Mouse (Mus musculus) erythroid progenitor cell, adult 5-6 weeks (primary cell): Measurements from ENCODE around the gene Evi5. TPM values are rescaled to one million over a fixed set of nuclear protein-coding genes. Genes with fewer than 3 reads are reported as not detected.

Experiments
- ATAC-seq: replicated peaks from 2 replicates; pipeline ENCODE4 v1.8.0; 2016; ENCODE audit warnings: moderate number of reproducible peaks, mild to moderate bottlenecking, moderate TSS enrichment, inconsistent platforms; ENCODE audit not compliant: poor library complexity, low FRiP score, severe bottlenecking
- total RNA-seq, 2 experiments: library from RNA; stranded (forward) in 1 of 2; stranded (reverse) in 1 of 2; fragments of 150-400 nt in 1 of 2; fragments of 186-747, 209-891 nt in 1 of 2; gene quantifications; 2 replicates each; pipeline versions ENCODE4 v1.2.3 to v1.2.4; 2015 to 2017; ENCODE audit warnings: low replicate concordance in 2 of 2

The Evi5 gene
- 287 and 323 TPM in 2 replicates for total RNA-seq (2015; ENCODE audit: low replicate concordance)
- total RNA-seq (2017; ENCODE audit: low replicate concordance), result 445 and 526 TPM in 2 replicates

GRCm38 (mm10) chr5:107874561-107875260, at the start of gene Evi5:
Gene Evi5, minus strand, starts transcription at chr5:107875107.
- ATAC-seq, result peak; percentile 88

GRCm38 (mm10) chr5:107924564-107924963, 49.7 kb upstream of the Evi5 start:
- no peak for ATAC-seq

GRCm38 (mm10) chr5:107922836-107923235, 47.9 kb upstream of the Evi5 start:
- ATAC-seq, result no peak

GRCm38 (mm10) chr5:107921400-107922252, 46.7 kb upstream of the Evi5 start:
- peak; percentile 87 for ATAC-seq

- ATAC-seq, result no peak
Observed at GRCm38 (mm10) chr5:107915280-107915679, 40.4 kb upstream of the Evi5 start.

- no peak for ATAC-seq
Observed at GRCm38 (mm10) chr5:107911012-107911411, 36.1 kb upstream of the Evi5 start.

GRCm38 (mm10) chr5:107910084-107910616, 35.2 kb upstream of the Evi5 start:
- ATAC-seq, result no peak

GRCm38 (mm10) chr5:107909668-107910067, 34.8 kb upstream of the Evi5 start:
- no peak for ATAC-seq

GRCm38 (mm10) chr5:107908514-107909110, 33.7 kb upstream of the Evi5 start:
- ATAC-seq, result no peak

- ATAC-seq, result no peak
Observed at GRCm38 (mm10) chr5:107904325-107904724, 29.4 kb upstream of the Evi5 start.

GRCm38 (mm10) chr5:107901014-107901615, 26.2 kb upstream of the Evi5 start:
- ATAC-seq, result peak; percentile 33

- peak; percentile 97 for ATAC-seq
Observed at GRCm38 (mm10) chr5:107900206-107901013, 25.5 kb upstream of the Evi5 start, which contains the start of gene Rpl5. Gene Rpl5, plus strand, starts transcription at chr5:107900502.

GRCm38 (mm10) chr5:107896265-107896664, 21.4 kb upstream of the Evi5 start:
- ATAC-seq, result no peak

- no peak for ATAC-seq
Observed at GRCm38 (mm10) chr5:107894676-107895075, 19.8 kb upstream of the Evi5 start.

GRCm38 (mm10) chr5:107891515-107891914, 16.6 kb upstream of the Evi5 start:
- ATAC-seq, result peak; percentile 68

GRCm38 (mm10) chr5:107889994-107890888, 15.3 kb upstream of the Evi5 start:
- no peak for ATAC-seq

- ATAC-seq, result no peak
Observed at GRCm38 (mm10) chr5:107880710-107881109, 5.8 kb upstream of the Evi5 start.

- ATAC-seq, result no peak
Observed at GRCm38 (mm10) chr5:107877053-107877452, 2.1 kb upstream of the Evi5 start.
